Mouse (Mus musculus) lung, postnatal 0 days (tissue): ENCODE measurements at regions not wholly inside any gene's neighbourhood (a gene's known extent, or its start where the extent isn't known, plus 50 kb on each side); places are given as distances from the start of the nearest gene placed in this dataset.
A peak's percentile ranks its signal among the peaks of the same experiment; 100 is the strongest.

ENCODE experiments used
- ATAC-seq: fragments of 200-750 bp; cut with Nextera tagmentation; 2 replicates; pipeline ENCODE4 v1.8.0; 2017; ENCODE audit warnings: moderate library complexity
- DNase-seq: peaks from one replicate; pipeline ENCODE4 v3.0.0-alpha.2; 2016; ENCODE audit warnings: low spot score
- H3K27ac ChIP-seq: fragments of 300-500 bp; sonication (generic); 2 replicates; pipeline ENCODE4 v1.5.1; 2014; ENCODE audit warnings: antibody characterized with exemption, mild to moderate bottlenecking, low read length, mixed read lengths
- H3K27me3 ChIP-seq: fragments of 300-500 bp; sonication (generic); replicated peaks from 2 replicates; pipeline ENCODE4 v1.6.1; 2014; ENCODE audit warnings: low read length, mixed read lengths; ENCODE audit not compliant: insufficient read depth
- H3K36me3 ChIP-seq: fragments of 300-500 bp; sonication (generic); 2 replicates; pipeline ENCODE4 v1.6.1; 2014; ENCODE audit warnings: low read length, mixed read lengths; ENCODE audit not compliant: insufficient read depth
- H3K4me1 ChIP-seq: fragments of 300-500 bp; sonication (generic); 2 replicates; pipeline ENCODE4 v1.6.1; 2014; ENCODE audit warnings: antibody characterized with exemption, low read depth, low read length, mixed read lengths; ENCODE audit not compliant: insufficient read depth
- H3K4me2 ChIP-seq: fragments of 300-500 bp; sonication (generic); replicated peaks from 2 replicates; pipeline ENCODE4 v1.6.1; 2014; ENCODE audit warnings: low read depth, mild to moderate bottlenecking, low read length, moderate library complexity, mixed read lengths
- H3K4me3 ChIP-seq: fragments of 300-500 bp; sonication (generic); 2 replicates; pipeline ENCODE4 v1.5.1; 2014; ENCODE audit warnings: low read depth, low read length
- H3K9ac ChIP-seq: fragments of 300-500 bp; sonication (generic); replicated peaks from 2 replicates; pipeline ENCODE4 v1.6.1; 2014; ENCODE audit warnings: low read depth, mild to moderate bottlenecking
- H3K9me3 ChIP-seq: fragments of 300-500 bp; sonication (generic); 2 replicates; pipeline ENCODE4 v1.6.1; 2016; ENCODE audit warnings: low read length, mixed read lengths
- CTCF ChIP-seq: IDR thresholded peaks from 2 replicates; pipeline ENCODE4 v1.5.1; 2016; ENCODE audit warnings: antibody characterized with exemption, mild to moderate bottlenecking
- EP300 ChIP-seq: IDR thresholded peaks from 2 replicates; pipeline ENCODE4 v1.6.1; 2016; ENCODE audit warnings: antibody characterized with exemption, mild to moderate bottlenecking, control low read depth
- WGBS: fragments of 180-500 bp; shearing (Covaris S2); extraction: QIAGEN DNeasy Blood & Tissue Kit; methylation state at CpG from one replicate; pipeline ENCODE4 v1.1.7; 2014; 5-methylcytosine and 5-hydroxymethylcytosine counted together

DNA sequence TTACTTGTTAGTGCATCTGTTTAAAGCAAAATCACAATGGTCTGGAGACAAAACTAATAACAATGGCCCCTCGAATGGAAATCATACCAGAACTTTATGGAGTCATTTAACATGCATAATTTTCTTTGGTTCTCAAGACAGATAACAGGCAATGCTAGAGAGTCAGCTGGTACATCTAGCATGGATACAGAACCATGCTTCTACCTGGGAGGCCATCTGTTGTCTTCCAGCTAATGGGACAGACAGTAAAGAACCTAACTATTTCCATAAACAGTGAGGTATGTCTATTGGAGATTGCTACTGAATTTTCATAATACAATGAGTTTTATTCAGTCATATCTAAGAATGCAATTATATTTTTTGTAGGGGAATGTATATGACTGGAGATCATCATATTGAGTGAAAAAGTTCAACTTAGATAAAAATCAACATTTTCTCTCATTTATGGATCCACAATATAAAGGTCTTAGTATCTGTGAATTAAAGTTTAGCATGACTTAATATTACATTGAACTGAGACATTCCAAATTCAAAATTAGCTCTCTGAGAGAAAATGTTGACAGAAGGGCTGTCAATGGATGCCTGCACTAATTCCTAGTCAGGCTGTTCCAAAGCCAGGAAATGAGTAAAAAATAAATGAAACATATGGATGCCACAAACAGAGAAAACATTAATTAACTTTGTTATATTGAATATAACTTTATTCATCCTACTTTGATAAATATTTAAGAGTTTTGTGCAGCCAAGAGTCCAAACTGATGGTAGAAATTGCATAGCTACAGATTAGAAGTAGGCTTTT is 500.3 kb upstream of the Syt1 start:
- no peak for TF ChIP-seq EP300
- TF ChIP-seq CTCF = no peak
- Histone ChIP-seq H3K27me3 (no peaks in the 10 kb centered on the region), H3K4me3 (no peak overlapping the region), H3K9me3 (no peaks in the 10 kb centered on the region), H3K27ac (no peak overlapping the region), H3K36me3 (no peaks in the 10 kb centered on the region), H3K4me2 (no peak overlapping the region), H3K9ac (no peak overlapping the region), H3K4me1 (no peaks in the 10 kb centered on the region)
- ATAC-seq (no peak), DNase-seq (no peak)
- WGBS = 57% methylated on average over 1 of the region's 1 CpGs

DNA sequence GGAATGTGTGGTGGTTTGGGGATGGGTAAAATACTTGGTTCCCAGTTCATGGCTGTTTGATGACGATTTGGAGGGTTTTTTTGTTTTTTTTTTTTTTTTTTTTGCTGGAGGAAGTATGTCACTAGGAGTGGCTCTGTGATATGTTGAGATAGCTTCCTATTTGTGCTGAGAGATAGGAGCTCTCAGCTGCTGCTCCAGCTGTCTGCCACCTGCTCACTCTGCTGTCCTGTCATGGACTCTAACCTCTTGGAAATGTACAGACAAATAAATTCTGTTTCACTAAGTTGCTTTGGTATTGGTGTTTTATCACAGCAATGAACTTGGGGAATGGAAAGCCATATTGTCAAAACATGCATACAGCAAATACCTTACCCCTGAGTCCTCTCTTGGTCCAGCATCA is 497.8 kb upstream of the Syt1 start:
- no peak for ATAC-seq
- no peak overlapping the region for H3K27ac ChIP-seq
- H3K4me1 ChIP-seq = no peaks in the 10 kb centered on the region
- no peak for DNase-seq
- no peaks in the 10 kb centered on the region for H3K27me3 ChIP-seq
- TF ChIP-seq EP300 (no peak), CTCF (no peak)
- H3K4me2 ChIP-seq = no peak overlapping the region
- H3K4me3 ChIP-seq = no peak overlapping the region
- no peaks in the 10 kb centered on the region for H3K9me3 ChIP-seq
- no peaks in the 10 kb centered on the region for H3K36me3 ChIP-seq
- H3K9ac ChIP-seq = no peak overlapping the region
- 40% methylated on average over 1 of the region's 1 CpGs for WGBS

DNA sequence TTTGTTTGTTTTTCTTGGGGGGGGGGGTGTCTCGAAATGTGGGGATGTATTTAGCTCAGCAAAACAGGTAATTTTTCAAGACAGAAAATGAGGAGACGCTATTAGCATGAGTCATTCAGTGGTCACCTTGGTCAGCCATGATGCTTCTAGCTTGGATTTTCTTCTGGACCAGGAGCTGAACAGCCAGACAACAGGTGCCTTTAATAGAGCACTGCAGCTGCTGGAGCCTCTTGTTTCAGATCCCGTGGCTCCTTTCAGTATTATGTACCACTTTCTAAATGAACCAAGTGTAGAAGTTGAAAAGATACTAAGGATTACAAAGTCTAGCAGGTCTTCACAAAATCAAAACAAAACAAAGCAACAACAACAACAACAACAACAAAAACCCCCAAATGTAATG is 496.4 kb upstream of the Syt1 start:
- no peaks in the 10 kb centered on the region for H3K9me3 ChIP-seq
- no peaks in the 10 kb centered on the region for H3K27me3 ChIP-seq
- no peak overlapping the region for H3K4me3 ChIP-seq
- no peak for DNase-seq
- no peak overlapping the region for H3K4me2 ChIP-seq
- no peak overlapping the region for H3K27ac ChIP-seq
- H3K36me3 ChIP-seq = no peaks in the 10 kb centered on the region
- no peak overlapping the region for H3K9ac ChIP-seq
- TF ChIP-seq CTCF = no peak
- TF ChIP-seq EP300 = no peak
- 68% methylated on average over 3 of the region's 3 CpGs for WGBS
- ATAC-seq = no peak
- no peaks in the 10 kb centered on the region for H3K4me1 ChIP-seq

DNA sequence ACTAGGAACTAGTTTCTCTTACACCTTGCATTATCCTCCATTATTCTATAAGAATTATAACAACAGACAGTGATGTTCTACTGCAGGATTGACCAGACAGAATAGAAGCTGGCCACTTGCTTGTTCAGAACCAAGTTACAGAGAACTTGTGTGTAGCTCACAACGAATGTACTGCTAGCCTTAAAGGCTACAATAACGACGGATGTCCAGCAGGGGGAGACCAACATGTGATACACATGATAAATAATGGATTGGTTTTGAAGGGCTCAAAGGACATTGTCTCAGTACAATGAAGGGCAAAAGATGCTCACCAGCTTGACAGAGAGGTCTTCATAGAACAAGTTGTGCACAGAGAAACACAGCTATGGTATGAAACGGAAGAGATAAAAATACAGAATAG is 493.9 kb upstream of the Syt1 start:
- no peak overlapping the region for H3K9ac ChIP-seq
- H3K27me3 ChIP-seq = no peaks in the 10 kb centered on the region
- no peak for ATAC-seq
- no peaks in the 10 kb centered on the region for H3K9me3 ChIP-seq
- WGBS = 57% methylated on average over 4 of the region's 4 CpGs
- no peak overlapping the region for H3K4me2 ChIP-seq
- no peaks in the 10 kb centered on the region for H3K36me3 ChIP-seq
- H3K4me3 ChIP-seq = no peak overlapping the region
- no peak overlapping the region for H3K27ac ChIP-seq
- no peak for TF ChIP-seq CTCF
- no peaks in the 10 kb centered on the region for H3K4me1 ChIP-seq
- no peak for DNase-seq

DNA sequence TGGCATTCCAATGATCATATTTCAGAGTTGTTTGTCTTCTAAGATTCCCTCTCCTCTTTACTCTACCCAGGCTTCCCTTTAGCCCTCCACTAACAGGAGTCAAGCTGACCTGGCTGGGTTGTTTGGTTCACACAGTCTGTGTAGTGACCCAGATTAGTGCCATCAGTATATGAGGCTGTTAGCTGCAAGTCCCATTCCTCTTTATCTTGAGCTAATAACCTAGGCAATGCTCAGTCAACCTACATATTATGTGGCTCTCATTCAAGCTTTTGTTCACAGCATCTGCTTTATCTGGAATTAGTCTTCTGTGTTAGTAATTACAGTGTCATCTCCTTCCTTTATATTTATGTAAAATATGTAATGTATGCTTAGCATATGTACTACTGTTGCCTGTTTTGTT is 490.1 kb upstream of the Syt1 start:
- H3K4me2 ChIP-seq = no peak overlapping the region
- H3K27me3 ChIP-seq = no peaks in the 10 kb centered on the region
- H3K9ac ChIP-seq = no peak overlapping the region
- ATAC-seq (no peak), DNase-seq (no peak)
- H3K27ac ChIP-seq = no peak overlapping the region
- TF ChIP-seq EP300 (no peak), CTCF (no peak)
- H3K9me3 ChIP-seq = no peaks in the 10 kb centered on the region
- no peak overlapping the region for H3K4me3 ChIP-seq
- H3K36me3 ChIP-seq = no peaks in the 10 kb centered on the region
- H3K4me1 ChIP-seq = no peaks in the 10 kb centered on the region

DNA sequence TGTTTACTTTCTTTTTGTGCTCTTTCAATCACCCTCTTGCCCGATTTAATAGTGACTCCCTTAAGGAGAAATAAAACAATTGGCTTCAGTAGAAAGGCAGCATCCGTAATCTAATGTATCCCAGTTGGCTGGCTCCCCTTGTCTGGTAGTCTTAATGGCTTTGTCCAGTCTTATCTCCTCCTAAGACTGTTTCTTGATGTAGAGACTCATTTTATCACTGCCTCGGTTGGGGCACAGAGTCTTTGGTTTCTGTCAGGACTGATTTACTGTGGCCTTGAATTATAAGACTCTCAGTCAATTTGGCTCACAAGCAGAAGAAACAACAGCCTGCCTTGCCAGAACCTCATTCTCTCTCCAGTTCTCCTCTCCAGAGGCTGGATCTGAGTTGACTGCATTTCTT is 487.5 kb upstream of the Syt1 start:
- Histone ChIP-seq H3K4me2 (no peak overlapping the region), H3K9me3 (no peaks in the 10 kb centered on the region), H3K9ac (no peak overlapping the region), H3K4me1 (no peaks in the 10 kb centered on the region), H3K4me3 (no peak overlapping the region), H3K27ac (no peak overlapping the region), H3K36me3 (no peaks in the 10 kb centered on the region), H3K27me3 (no peaks in the 10 kb centered on the region)
- ATAC-seq (no peak), DNase-seq (no peak)
- WGBS = 37% methylated on average over 3 of the region's 3 CpGs
- TF ChIP-seq CTCF = no peak
- TF ChIP-seq EP300 = no peak

DNA sequence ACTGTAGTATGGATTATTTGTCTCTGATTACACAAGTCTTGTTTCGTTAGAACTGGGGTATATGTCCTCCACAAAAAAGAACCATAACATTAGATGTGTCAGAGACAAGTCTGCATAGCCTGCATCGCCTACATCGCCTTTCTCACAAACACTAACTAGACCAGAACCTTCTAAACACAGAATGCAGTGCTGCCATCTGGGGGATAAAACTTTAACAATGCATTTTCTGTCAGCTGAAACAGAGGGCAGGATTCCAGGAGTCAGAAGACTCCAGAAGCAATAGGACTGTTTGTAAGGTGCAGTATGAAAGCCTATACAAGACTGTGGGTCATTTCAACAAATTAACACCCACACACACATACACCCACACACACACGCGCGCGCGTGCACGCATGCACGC is 485.4 kb upstream of the Syt1 start:
- Histone ChIP-seq H3K9me3 (no peaks in the 10 kb centered on the region), H3K4me2 (no peak overlapping the region), H3K36me3 (no peaks in the 10 kb centered on the region), H3K9ac (no peak overlapping the region), H3K4me1 (no peaks in the 10 kb centered on the region), H3K27ac (no peak overlapping the region), H3K27me3 (no peaks in the 10 kb centered on the region), H3K4me3 (no peak overlapping the region)
- no peak for ATAC-seq
- TF ChIP-seq CTCF = peak; percentile 58
- no peak for TF ChIP-seq EP300
- WGBS = 74% methylated on average over 10 of the region's 10 CpGs
- DNase-seq = peak; percentile 51
